Mouse (Mus musculus): Measurements from ENCODE around the gene Mgat4b.

- TF ChIP-seq CTCF (IDR thresholded peaks at IDR 0.05) (no peak), POLR2A (IDR thresholded peaks at IDR 0.05; ENCODE audit: insufficient read depth, low read depth, low read length) (no peak), EP300 (IDR thresholded peaks at IDR 0.05; ENCODE audit: insufficient read depth, low read depth, low read length) (no peak)
These were observed 28.4 kb downstream of the Mgat4b start for GRCm38 (mm10) chr11:50238821-50239791.

Data from heart, adult 2 months (tissue).